Mouse (Mus musculus) kidney, adult 2 months (tissue): ENCODE results near the gene Card14. TPM values are rescaled to one million over a fixed set of nuclear protein-coding genes. Genes with fewer than 3 reads are reported as not detected.

Experiments
- DNase-seq: peaks from one replicate; pipeline ENCODE4 v3.0.0; 2021
- H3K27ac ChIP-seq: fragments of 200-500 bp; 2 replicates; pipeline ENCODE4 v1.5.1; 2012; ENCODE audit warnings: low read depth, low read length, control low read depth, inconsistent platforms; ENCODE audit not compliant: insufficient read depth
- H3K27me3 ChIP-seq: fragments of 200-500 bp; replicated peaks from 2 replicates; pipeline ENCODE4 v1.6.1; 2012; ENCODE audit warnings: mild to moderate bottlenecking, moderate library complexity, low read length, inconsistent platforms; ENCODE audit not compliant: control insufficient read depth, insufficient read depth
- H3K36me3 ChIP-seq: fragments of 200-500 bp; 2 replicates; pipeline ENCODE4 v1.6.1; 2012; ENCODE audit warnings: mild to moderate bottlenecking, moderate library complexity, low read length, inconsistent platforms; ENCODE audit not compliant: control insufficient read depth, insufficient read depth
- H3K4me1 ChIP-seq: fragments of 200-500 bp; 2 replicates; pipeline ENCODE4 v1.6.1; 2011; ENCODE audit warnings: low read length; ENCODE audit not compliant: control insufficient read depth, insufficient read depth
- H3K4me3 ChIP-seq: fragments of 200-500 bp; 2 replicates; pipeline ENCODE4 v1.5.1; 2011; ENCODE audit warnings: mild to moderate bottlenecking, low read depth, low read length, control low read depth; ENCODE audit not compliant: insufficient read depth
- CTCF ChIP-seq: fragments of 200-500 bp; conservative IDR thresholded peaks from 2 replicates; pipeline ENCODE4 v1.5.1; 2011; ENCODE audit warnings: low read depth, mild to moderate bottlenecking, control low read depth, low read length, moderate library complexity, mixed read lengths; ENCODE audit not compliant: insufficient read depth, insufficient read length
- POLR2A ChIP-seq: fragments of 200-500 bp; IDR thresholded peaks from one replicate; pipeline ENCODE4 v1.6.1; 2011; ENCODE audit warnings: low read depth, low read length, control low read depth
- WGBS: fragments of 180-500 bp; shearing (Covaris S2); methylation state at CpG from one replicate; pipeline ENCODE4 v1.1.7; 2018; 5-methylcytosine and 5-hydroxymethylcytosine counted together
- polyA plus RNA-seq: library from polyadenylated mRNA; depleted of rRNA; stranded (reverse); fragments of >200 nt; gene quantifications from 2 replicates; pipeline ENCODE4 v1.2.3, GENCODE M21; 2012; rRNA removed

Gene Card14
- 3.7 and 3.9 TPM in 2 replicates for polyA plus RNA-seq

- Histone ChIP-seq H3K4me3 (no peak within 1 kb of the TSS), H3K36me3 (no peaks in the 10 kb centered on the region), H3K27ac (no peak within 1 kb of the TSS), H3K4me1 (no peaks in the 10 kb centered on the region), H3K27me3 (no peaks in the 10 kb centered on the region)
- TF ChIP-seq CTCF (no peak), POLR2A (no peak)
- no peak for DNase-seq
- 59% methylated on average over 1 of the region's 1 CpGs for WGBS
Measured at GRCm38 (mm10) chr11:119307658-119307867, at the start of gene Card14. Gene Card14, plus strand, starts transcription at chr11:119307768.

GRCm38 (mm10) chr11:119258216-119258571 lies 49.4 kb upstream of the Card14 start:
- TF ChIP-seq CTCF, result no peak
- no peak overlapping the region for H3K4me3 ChIP-seq
- no peaks in the 10 kb centered on the region for H3K36me3 ChIP-seq
- WGBS, result 40% methylated on average over 9 of the region's 9 CpGs
- no peak for DNase-seq
- H3K4me1 ChIP-seq, result no peaks in the 10 kb centered on the region
- no peaks in the 10 kb centered on the region for H3K27me3 ChIP-seq
- no peak overlapping the region for H3K27ac ChIP-seq

GRCm38 (mm10) chr11:119258572-119259322 lies 48.8 kb upstream of the Card14 start:
- no peak for TF ChIP-seq POLR2A
- H3K36me3 ChIP-seq, result no peaks in the 10 kb centered on the region
- DNase-seq, result peak; percentile 83
- H3K27ac ChIP-seq, result peak overlapping the region; percentile 58; the same call in 1 of the 2 replicates
- H3K4me3 ChIP-seq, result peak overlapping the region; percentile 42; the same call in 1 of the 2 replicates
- WGBS, result 56% methylated on average over 23 of the region's 23 CpGs
- H3K4me1 ChIP-seq, result no peaks in the 10 kb centered on the region
- no peaks in the 10 kb centered on the region for H3K27me3 ChIP-seq

GRCm38 (mm10) chr11:119259977-119260376 lies 47.6 kb upstream of the Card14 start:
- no peaks in the 10 kb centered on the region for H3K4me1 ChIP-seq
- H3K4me3 ChIP-seq, result no peak overlapping the region
- H3K36me3 ChIP-seq, result no peaks in the 10 kb centered on the region
- DNase-seq, result no peak
- 89% methylated on average over 8 of the region's 8 CpGs for WGBS
- no peak overlapping the region for H3K27ac ChIP-seq
- H3K27me3 ChIP-seq, result no peaks in the 10 kb centered on the region
- TF ChIP-seq POLR2A (no peak), CTCF (no peak)

- no peaks in the 10 kb centered on the region for H3K27me3 ChIP-seq
- TF ChIP-seq POLR2A (no peak), CTCF (no peak)
- 91% methylated on average over 13 of the region's 13 CpGs for WGBS
Measured at GRCm38 (mm10) chr11:119264413-119264812, 43.2 kb upstream of the Card14 start.

GRCm38 (mm10) chr11:119265811-119266210 lies 41.8 kb upstream of the Card14 start:
- Histone ChIP-seq H3K27me3 (no peaks in the 10 kb centered on the region), H3K27ac (no peak overlapping the region), H3K36me3 (no peaks in the 10 kb centered on the region), H3K4me3 (no peak overlapping the region), H3K4me1 (peaks cover 5% of the 10 kb centered on the region; the same call in 1 of the 2 replicates)
- TF ChIP-seq CTCF (no peak), POLR2A (no peak)
- DNase-seq, result no peak
- 84% methylated on average over 7 of the region's 7 CpGs for WGBS

More at GRCm38 (mm10) chr11:119264413-119264812, 43.2 kb upstream of the Card14 start:
- H3K4me1 ChIP-seq, result peaks cover 5% of the 10 kb centered on the region; the same call in 1 of the 2 replicates
- H3K27ac ChIP-seq, result no peak overlapping the region
- DNase-seq, result no peak
- H3K4me3 ChIP-seq, result no peak overlapping the region
- no peaks in the 10 kb centered on the region for H3K36me3 ChIP-seq

- TF ChIP-seq POLR2A (no peak), CTCF (no peak)
- Histone ChIP-seq H3K27me3 (no peaks in the 10 kb centered on the region), H3K4me3 (no peak overlapping the region), H3K4me1 (peaks cover 5% of the 10 kb centered on the region; the same call in 1 of the 2 replicates), H3K27ac (peak overlapping the region; percentile 37; the same call in 1 of the 2 replicates), H3K36me3 (no peaks in the 10 kb centered on the region)
- 38% methylated on average over 6 of the region's 6 CpGs for WGBS
- DNase-seq, result peak; percentile 89
Measured at GRCm38 (mm10) chr11:119267241-119267674, 40.3 kb upstream of the Card14 start.
